Mouse (Mus musculus) liver, postnatal 0 days (tissue): ENCODE results near the gene Cfap74.

Experiments used
- CTCF ChIP-seq: sonication (generic); IDR thresholded peaks from 2 replicates; pipeline ENCODE4 v1.5.1; 2016; ENCODE audit warnings: antibody characterized with exemption, low read depth
- EP300 ChIP-seq: IDR thresholded peaks from 2 replicates; pipeline ENCODE4 v1.6.1; 2016; ENCODE audit warnings: antibody characterized with exemption, low read depth, mild to moderate bottlenecking

- TF ChIP-seq EP300 (no peak), CTCF (no peak)
These were observed 105.8 kb downstream of the Cfap74 start for GRCm38 (mm10) chr4:155514810-155515209.
